Mouse (Mus musculus): ENCODE data around the gene Tsfm.

DNA sequence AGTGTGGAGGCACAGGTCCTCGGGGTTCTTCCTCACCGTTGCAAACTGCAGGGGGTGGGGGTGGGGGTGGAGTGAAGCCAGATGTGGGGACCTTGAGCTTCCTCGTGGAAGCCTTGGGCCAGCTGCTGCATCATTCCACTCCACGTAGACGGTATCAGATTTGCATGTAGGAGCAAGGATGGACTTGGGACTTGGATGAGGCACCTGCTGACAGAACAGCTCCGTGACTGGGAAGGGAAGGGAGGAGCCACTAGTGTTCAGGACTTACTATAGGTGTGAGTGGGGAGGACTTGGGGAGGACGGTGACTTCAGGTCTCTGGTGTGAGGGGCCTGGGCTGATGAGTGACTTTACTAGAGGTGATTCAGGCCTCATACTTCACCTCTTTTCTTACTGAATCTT, 57.7 kb downstream of the Tsfm start:
- no peak for TF ChIP-seq GATA1 (IDR thresholded peaks at IDR 0.05; ENCODE audit: borderline replicate concordance, low read length)
- no peak for TF ChIP-seq FLI1 (IDR thresholded peaks at IDR 0.05; ENCODE audit: low read length)

Data from megakaryocyte, embryonic 14.5 days (primary cell).